Mouse (Mus musculus) kidney, postnatal 25 days (tissue): Measurements from ENCODE around the gene Arfrp1.

ENCODE experiments used
- DNase-seq, 2 experiments: peaks; one replicate each; pipeline ENCODE4 v3.0.0; 2021; ENCODE audit warnings: mixed read lengths in 2 of 2

Gene Arfrp1

DNA sequence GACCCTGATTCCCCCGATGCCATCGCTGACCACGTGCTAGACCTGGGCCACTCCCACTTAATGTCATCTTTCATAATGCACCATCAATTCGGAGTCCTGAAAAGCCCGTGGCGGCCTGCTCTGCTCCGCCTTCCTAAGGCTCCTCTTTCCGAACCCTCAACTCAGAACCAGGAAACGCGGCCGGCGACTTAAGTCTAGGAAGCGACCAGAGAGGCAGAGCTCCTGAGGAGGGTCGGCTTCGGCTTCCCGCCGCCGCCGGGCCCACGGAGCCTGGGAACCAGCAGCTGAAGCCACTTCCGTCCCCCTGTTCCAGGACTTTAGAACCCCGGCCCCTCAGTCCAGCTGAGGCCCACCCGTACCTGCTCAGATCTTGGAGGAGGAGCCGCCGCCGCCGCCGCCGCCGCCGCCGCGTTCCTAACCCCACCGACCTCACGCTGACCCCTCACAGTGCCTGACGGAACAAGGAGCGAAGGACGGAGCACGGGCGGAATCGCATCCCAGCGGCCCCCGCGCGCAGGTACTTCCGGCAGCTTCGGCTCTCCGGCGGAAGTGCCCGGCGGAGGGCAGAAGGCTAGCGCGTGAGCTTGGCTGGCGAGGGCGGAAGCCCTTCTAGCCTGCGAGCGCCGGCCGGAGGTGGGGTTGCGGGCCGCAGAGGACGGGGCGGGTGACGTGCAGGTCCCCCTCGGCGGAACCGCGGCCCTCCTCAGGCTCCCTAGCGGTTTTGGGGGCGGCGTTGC lies at the start of gene Arfrp1, which contains the start of gene Zgpat:
TSS of gene Arfrp1 (minus strand) at position 545 of the 737 bp plus-strand sequence.
TSS of gene Zgpat (plus strand) at position 69 of the 737 bp plus-strand sequence.
- peak; percentile 90 to 96 for DNase-seq

DNA sequence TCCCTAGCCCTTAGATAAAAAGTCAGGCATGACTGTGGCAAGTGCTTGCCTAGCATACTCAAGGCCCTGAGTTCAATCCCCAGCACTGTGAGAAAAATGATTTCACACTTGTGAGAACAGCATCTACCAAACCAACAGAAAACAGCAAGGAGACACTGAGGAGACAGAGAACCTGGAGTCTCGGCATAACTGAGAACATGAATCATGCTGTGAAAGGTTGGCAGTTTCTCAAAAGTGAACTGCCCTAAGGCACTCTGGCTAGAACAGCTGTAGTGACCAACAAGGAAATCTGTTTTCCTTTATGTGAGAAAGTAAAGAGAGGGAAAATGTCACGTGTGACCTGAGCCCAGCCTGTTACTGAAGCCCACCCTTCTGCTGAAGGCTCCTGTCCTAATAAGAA lies 47.9 kb upstream of the Arfrp1 start:
- no peak for DNase-seq

DNA sequence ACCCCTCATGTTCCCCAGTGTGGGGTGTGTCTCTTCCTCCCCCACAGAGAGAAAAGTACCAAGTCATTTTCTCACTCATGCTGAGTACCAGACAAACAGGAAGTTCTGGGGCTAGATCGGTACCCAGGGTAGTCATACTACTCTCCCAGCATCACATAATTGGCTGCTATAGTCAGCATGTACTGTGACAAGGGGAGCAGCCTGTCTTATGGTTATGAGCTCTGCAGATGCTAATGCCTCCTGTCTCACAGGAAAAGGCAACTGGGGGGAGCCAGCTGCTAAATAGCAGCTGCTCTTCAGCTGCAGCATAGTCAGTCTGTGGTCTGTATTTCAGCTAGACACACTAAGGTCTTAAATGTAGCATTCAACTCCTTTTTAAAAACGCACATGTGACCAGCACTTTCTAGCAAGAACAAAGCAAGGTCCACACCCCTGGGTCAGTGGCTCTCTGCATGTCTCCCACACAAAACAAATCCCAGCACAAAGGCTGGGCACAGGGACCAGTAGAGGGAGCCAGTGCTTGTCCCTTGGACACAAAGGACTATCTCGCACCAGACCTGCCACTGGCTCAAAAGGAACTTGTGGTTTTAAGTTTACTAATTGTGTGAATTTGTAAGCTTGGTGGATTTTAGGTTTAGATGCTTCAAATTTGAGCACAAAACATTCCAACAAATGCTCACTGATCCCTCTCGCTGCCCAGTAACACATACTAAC lies 45.7 kb upstream of the Arfrp1 start:
- peak; percentile 83 to 86 for DNase-seq

DNA sequence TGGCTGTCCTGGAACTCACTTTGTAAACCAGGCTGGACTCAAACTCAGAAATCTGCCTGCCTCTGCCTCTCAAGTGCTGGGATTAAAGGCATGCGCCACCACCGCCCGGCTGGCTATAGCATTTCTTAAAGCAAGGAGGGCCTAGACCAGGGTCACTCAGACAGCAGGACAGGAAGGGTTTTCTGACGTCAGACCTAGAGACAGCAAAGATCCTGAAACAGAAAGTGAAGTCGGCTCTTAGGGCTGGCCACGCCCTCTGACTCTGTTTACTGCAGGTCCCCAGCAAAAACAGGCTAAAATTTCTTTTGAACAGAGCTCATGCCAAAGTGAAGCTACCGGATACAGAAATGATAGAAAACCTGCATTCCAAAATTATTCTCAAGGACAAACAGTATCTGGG lies 44.4 kb upstream of the Arfrp1 start:
- no peak for DNase-seq

DNA sequence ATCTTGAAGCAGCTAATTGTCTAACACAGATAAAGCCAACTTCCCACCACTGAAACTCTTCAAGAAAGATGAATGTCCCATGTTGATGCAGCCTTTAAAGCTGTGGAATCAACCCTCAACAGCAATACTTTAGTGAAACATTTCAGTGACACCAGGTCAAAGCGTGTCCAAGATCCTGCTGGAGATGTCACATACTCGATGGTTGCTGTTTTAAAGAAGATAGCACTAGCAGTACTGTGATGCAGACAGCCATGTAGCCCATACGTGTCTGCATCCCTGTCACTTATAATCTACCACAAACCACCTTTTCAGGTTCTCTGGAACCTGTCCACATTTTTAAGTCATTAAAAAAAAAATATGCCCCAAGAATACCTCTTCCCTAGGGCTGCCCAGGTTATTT lies 38.5 kb upstream of the Arfrp1 start:
- DNase-seq = no peak

DNA sequence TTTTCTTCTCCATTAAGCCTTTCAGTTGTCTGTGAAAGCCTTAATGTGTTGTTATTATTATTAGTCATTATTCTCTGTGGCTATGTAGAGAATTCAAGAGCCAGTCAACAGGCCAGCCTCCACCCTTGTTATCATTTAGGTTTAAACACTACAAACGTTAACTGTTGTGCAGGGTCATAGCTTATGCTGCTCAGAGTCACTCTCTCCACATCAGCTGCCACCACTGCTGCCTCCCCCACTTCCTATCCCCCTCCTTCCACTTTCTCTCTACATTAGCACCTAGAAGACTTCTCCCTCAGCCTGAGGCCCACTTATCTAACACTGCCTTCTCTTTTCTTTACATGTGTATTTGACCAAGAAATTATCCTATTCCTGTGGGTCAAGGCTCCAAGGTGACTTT lies 36.3 kb upstream of the Arfrp1 start:
- no peak for DNase-seq

DNA sequence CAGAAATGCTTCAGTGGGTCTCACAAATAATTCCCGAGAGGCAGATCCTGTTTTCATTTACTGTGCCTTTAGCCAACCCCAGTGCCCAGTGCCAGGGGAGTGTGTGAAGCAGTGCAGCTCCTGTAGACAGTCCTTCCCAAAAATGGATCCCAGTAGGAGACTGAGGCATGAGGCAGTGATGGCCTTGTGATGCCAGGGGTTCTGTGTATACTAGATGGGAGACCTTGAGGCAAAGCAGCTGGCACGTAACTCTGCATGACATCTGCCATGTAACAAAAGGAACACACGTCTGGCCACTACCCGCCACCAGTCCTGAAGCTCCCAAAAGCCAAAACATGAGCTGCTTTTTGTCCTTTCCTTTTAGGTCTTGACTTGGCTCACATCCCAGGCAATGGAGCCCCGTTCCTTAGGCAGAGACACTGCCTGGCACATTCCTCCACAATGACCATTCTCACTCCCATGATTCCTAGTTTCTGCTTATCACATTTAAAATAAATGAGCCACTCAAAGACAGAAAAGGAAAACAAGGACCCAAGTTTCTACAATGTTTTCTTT lies 32.1 kb upstream of the Arfrp1 start:
- no peak for DNase-seq

DNA sequence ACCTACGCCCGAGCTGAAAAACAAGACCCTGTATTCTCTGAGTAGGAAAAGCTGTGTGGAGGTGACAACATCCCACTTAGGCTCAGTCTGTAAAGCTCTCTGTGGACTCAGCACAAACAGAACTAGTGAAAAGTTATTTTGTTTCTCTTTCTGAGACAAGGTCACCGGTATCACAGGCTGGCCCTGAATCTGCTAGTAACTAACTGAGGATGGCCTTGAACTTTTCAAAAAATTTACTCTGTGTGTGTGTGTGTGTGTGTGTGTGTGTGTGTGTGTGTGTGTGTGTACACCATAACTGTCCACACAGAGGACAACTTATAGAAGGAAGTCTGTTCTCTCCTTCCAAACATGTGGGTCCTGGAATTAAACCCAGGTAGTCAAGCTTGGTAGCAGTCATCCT lies 28.9 kb upstream of the Arfrp1 start:
- DNase-seq = no peak

DNA sequence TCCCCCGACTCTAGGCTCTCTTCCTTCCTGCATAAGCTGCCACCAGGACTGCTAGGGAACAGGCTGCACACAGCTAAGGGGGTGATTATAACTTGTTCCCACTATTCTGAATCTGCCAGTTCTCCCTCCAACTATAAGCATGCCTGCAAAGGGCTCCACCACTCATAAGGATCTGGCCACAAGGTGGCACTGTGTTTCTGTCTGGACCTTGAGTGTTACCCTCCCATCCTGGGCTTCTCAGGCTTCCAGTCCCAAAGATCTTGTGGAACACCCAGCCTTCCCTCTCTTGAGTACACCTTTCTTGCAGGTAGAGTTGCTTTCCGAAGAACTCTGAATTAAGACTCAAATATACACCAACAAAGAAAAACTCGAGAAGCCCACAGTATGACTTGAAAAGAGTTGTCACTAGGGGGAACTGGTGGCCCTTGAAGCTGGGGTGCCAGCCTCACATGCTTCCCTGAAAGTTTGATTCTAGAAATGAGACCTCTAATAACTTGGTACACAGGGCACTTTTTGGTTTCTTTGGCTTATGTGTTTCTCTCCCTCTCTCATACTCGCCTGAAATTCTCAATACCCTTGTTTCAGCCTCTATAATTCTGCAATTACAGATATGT lies 27.5 kb upstream of the Arfrp1 start:
- DNase-seq = peak; percentile 88 to 95

DNA sequence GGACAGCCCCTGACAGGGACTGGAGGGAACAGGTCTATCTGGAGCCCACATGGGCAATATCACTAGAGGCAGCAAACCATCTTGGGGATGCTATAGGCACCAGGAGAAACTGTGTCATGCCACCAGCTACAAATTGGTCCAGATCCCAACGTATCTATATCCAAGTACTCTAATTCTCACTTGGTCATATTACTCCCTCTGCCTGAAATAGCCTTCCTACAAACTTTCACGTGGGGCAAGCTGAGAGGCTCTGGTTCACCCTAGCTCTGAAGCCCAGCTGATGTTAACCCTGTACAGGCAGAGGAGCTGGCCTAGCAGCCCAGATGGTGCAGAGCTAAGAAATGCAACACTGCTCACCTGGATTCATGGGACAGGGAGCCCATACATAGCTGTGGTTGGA lies 26.3 kb upstream of the Arfrp1 start:
- DNase-seq = no peak

DNA sequence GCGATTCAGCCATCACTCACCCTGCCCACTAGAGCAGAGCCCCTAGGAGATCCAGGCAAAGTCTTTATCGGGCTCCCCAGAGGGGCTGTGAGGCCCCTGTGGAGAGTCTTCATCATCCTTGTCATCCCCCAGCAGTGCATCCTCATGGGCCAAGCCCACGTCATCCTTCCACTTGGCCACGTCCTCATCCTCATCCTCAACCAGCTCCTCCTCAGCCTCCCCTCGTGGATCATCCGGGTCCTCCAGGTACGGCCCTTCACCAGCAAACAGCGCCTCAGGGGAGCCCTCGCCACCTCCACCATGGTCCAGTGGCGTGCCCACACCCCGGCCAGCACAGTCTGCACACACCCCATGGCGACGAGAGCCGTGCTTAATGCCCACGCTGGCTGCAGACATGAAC lies 25.8 kb upstream of the Arfrp1 start:
- DNase-seq = peak in 1 of 2 experiments; percentile 34

DNA sequence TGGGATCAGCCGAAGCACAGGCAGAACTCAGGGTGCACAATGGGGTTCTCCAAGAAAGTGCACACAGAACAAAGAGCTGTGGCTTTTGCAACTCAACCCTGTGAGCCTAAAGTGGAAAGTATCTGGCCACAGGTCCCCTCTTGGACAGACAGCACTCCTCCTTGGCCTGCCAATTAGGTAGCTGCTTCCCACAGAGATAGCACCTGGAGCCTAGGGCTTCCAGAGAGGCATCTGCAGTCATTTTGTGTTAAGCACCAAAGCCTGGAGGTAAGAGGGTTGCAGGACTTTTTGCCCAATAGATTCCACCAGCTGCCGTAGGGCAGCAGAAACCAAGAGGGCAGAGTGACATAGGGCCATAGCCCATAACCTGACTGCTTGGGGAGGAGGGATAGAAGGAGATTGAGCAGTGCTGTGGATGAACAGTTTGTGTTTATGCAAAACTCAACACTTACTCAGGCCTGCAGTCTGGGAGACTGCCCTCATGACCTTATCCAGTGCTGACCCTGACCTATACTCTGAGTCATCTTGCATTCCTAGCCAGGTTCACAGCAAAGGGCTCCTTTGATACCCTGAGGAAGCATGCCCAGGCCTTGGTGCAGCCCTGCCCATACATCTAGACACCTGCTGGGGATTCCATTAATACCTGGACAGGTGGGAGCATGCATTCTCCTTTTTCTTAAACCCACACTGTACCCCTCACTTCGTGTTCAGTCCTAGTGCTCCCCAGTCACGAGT lies 25.1 kb upstream of the Arfrp1 start:
- no peak for DNase-seq

DNA sequence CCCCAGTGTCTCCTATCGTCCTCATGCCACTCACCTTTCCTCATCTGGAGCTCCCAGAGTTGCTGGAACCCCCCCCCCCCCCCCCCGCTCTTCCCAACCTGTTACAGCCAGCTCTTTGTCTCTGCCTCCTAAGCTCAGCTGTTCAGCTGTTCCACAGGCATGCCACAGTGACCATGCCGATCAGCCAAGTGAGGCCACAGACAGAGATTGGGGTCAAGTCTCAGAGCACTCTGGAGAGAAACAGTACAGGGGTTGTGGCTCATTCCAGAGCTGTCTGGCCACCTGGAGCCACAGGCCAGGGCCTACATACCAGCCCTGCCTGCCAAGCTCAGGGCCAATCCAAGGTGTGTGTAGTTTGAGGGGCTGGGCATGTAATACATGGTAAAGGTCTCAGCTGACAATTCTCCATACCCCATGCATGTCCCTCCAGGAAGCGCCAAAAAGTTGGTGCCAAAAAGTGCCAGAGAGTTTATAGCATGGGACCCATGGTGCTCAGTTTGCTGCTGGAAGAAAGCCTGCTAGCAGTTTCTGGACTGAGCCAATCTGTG lies 21.5 kb upstream of the Arfrp1 start:
- DNase-seq = no peak

DNA sequence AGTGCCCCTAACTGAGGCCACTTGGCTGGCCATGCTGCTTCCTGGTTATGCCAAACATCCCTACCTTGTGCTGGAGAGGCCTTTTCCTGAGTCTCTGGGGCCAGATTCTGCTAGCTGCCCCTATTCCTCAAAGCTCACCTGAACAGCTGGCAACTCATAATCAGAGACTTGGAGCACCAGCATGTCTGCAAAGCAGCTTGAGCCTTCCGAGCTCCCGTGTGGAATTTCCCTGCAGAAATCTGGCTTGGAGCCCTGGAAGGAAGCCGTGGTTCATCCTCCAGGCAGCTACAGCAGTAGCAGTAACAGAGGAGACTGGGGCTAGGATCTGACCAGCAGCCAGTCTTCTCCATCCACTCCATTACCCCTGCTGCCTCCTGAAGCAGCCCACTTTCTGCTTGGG lies 20.7 kb upstream of the Arfrp1 start:
- DNase-seq = peak; percentile 45 to 56

DNA sequence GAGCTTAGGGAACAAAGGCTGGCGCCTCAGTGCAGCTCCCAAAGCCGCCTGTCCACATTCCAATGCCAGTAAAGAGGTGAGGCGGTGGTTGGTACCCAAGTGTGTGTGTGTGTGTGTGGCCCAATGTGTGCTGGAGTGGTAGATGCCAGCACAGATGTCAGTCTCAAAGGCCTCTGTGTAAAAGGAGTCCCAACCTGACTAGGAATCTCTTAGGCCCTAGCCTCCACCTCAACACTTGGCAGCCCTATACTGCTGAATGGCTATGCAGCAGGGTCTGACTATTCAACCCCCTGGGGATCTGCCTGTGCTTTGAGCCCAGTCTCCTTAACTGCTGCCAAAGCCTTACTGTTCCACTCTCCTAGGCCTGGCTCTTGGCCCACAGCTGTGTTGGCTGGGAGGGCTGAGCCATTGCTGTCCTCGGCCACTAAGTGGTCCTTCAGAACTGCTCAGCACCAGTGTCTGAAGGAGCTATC lies 19.8 kb upstream of the Arfrp1 start:
- peak in 1 of 2 experiments; percentile 59 for DNase-seq

DNA sequence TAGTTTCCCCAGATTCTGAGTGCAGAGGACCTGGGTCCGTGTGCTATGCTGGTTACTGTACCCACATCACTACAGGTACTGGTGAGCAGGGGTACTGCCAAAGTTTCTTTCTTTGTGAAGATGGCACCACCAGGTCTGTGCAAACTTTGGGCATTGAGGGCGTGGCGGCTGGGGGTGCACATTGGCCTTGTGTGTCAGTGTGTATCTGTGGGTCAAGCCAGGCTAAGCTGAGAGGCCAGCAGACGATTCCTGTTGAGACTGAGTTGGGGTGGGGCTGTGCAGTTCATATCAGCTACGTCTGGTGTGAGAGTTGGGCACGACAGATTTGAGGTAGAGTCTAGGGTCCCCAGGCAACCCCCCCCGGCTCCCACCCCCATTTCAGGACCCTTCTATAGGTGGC lies 19.3 kb upstream of the Arfrp1 start:
- no peak for DNase-seq

DNA sequence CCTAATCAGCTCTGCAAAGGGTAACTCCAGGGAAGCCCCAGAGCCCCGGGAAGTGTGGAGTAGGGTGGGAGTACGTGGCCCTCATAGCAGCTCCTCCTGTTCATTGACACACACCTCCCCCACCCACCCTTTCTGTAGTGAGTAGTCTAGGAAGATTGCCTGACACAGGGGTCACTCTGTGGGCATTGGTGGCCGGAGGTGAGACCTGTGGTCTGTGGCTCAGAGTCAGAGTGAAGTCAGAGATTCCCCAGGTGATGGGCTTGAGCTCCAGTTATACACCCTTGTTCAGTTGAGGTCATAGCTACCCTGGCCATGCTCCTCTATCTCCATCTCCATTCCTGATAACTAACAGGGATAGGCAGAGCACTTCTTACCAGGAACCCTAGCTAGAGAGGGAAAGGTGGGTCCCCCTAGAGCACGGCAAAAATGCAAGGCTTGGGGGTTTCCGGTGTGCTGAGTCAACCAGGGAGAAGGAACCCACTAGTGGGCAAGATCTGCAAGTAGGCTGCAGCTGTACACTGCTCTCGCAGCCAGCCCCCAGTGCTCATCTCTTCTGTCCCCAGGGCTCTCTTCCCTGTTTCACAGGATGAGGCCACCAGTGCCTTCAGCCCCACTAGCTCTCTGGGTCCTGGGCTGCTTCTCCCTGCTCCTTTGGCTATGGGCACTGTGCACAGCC lies 16.6 kb upstream of the Arfrp1 start:
- no peak for DNase-seq

DNA sequence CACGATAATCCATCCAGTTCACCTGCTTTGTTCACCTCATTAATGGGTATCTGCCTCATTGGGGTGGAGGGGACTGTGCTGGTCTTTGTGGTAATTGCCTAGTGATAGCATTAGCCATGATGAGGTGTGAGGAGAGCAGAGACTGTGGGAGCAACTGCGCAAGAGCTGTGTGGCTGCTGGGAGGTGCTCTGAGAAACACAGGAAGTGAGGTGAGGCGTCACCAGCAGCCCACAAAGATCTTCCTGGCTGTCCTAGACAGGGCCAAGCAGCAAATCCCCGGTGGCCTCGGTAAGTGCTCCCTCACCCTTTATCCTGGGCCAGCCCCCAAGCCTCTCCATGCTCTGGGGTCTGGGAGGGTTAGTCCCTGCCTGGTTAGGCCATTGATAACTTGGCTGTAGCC lies 15.9 kb upstream of the Arfrp1 start:
- no peak for DNase-seq

DNA sequence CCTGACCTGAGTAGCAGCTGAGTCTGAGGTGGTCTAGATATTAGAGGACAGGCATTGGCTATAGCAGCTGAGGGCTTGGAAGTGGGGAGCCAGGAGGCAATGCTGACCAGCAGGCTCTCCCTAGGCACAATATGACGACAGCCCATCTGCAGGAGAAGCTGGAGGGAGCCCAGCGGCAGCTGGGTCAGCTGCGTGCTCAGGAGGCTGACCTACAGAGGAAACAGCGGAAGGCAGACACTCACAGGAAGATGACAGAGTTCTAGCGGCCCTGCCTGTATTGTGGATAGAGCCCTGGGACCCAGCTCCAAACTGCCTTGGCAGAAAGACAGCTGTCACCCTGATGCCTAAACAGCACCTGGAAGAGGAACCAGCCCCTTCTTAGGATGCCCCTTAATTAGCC lies 15.0 kb upstream of the Arfrp1 start:
- DNase-seq = peak in 1 of 2 experiments; percentile 45

DNA sequence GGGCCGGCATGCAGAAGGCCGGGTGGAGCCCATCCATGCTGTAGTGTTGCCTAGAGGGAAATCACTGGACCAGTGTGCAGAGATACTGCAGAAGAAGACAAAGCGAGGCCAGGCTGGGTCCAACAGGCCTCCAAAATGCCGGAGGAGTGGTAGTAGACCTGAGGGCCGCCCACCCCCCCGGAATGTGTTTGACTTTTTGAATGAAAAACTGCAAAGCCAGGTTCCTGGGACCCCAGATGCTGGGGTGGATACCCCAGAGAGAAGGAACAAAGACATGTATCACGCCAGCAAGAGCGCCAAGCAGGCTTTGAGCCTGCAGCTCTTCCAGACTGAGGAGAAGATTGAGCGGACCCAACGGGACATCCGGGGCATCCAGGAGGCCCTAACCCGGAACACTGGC lies 14.6 kb upstream of the Arfrp1 start, which contains the start of gene Lime1:
TSS of gene Lime1 (plus strand) at position 301 of the 400 bp plus-strand sequence.
- no peak for DNase-seq

DNA sequence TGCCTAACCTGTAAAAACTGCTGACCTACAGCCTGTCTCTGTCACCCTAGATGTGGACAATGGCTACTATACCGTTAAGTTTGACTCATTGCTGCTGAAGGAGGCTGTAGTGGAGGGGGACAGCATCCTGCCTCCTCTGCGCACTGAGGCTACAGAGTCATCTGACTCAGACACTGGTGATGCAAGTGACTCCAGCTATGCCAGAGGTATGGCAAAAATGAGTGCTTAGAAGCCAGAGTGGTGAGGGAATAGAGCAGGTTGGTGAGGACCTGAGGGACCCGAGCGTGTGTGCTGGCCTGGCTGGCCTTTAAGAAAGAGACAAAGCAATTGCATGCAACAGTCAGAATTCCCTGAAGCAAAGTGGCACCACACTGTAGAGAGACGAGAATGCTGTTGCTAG lies 13.5 kb upstream of the Arfrp1 start:
- DNase-seq = no peak

DNA sequence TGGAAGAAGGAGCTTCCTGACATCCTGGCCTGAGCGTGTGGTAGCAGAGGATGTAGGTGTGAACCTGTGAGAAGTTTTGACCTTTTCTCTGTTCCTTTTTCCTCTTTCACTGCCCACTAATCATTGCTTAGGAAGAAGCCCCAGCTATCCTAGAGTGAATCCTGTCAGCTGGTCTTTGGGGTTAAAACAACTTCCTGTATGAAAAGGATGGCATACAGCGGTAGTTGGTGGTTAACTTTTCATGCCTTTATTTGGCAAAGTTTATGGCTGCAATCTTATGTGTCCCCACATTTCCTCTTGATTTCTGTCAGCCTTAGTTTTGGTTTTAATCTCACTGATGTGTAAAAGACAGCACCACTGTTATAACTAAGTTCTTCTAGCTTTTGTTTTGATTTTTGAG lies 12.0 kb upstream of the Arfrp1 start:
- DNase-seq = no peak
